Mouse (Mus musculus) limb, embryonic 11.5 days (tissue): ENCODE results near the gene Map3k3. TPM values are rescaled to one million over a fixed set of nuclear protein-coding genes. Genes with fewer than 3 reads are reported as not detected.

ENCODE experiments used
- ATAC-seq: fragments of 200-750 bp; cut with Nextera tagmentation; 2 replicates; pipeline ENCODE4 v1.8.0; 2017; ENCODE audit warnings: low read depth; ENCODE audit not compliant: insufficient number of reproducible peaks, low FRiP score, low TSS enrichment
- DNase-seq: peaks from one replicate; pipeline ENCODE4 v3.0.0-alpha.2; 2015; ENCODE audit warnings: low spot score
- H3K27ac ChIP-seq: fragments of 300-500 bp; sonication (generic); replicated peaks from 2 replicates; pipeline ENCODE4 v1.5.1; 2014; ENCODE audit warnings: low read depth, mild to moderate bottlenecking, low read length
- H3K27me3 ChIP-seq: fragments of 300-500 bp; sonication (generic); 2 replicates; pipeline ENCODE4 v1.6.1; 2014; ENCODE audit warnings: mild to moderate bottlenecking, low read length, mixed read lengths; ENCODE audit not compliant: control insufficient read depth, insufficient read depth
- H3K36me3 ChIP-seq: fragments of 300-500 bp; sonication (generic); 2 replicates; pipeline ENCODE4 v1.6.1; 2014; ENCODE audit warnings: mild to moderate bottlenecking, low read length, moderate library complexity, mixed read lengths; ENCODE audit not compliant: control insufficient read depth, insufficient read depth
- H3K4me1 ChIP-seq: fragments of 300-500 bp; sonication (generic); 2 replicates; pipeline ENCODE4 v1.6.1; 2014; ENCODE audit warnings: low read length, mixed read lengths; ENCODE audit not compliant: control insufficient read depth, insufficient read depth
- H3K4me2 ChIP-seq: fragments of 300-500 bp; sonication (generic); 2 replicates; pipeline ENCODE4 v1.6.1; 2014; ENCODE audit warnings: low read depth, mild to moderate bottlenecking, moderate library complexity; ENCODE audit not compliant: severe bottlenecking
- H3K4me3 ChIP-seq: fragments of 300-500 bp; sonication (generic); 2 replicates; pipeline ENCODE4 v1.5.1; 2014; ENCODE audit warnings: low read depth, low read length
- H3K9ac ChIP-seq: fragments of 300-500 bp; sonication (generic); 2 replicates; pipeline ENCODE4 v1.6.1; 2014; ENCODE audit warnings: mild to moderate bottlenecking, low read length
- H3K9me3 ChIP-seq: fragments of 300-500 bp; sonication (generic); 2 replicates; pipeline ENCODE4 v1.6.1; 2016; ENCODE audit warnings: low read length; ENCODE audit not compliant: control insufficient read depth
- WGBS: fragments of 180-500 bp; shearing (Covaris S2); extraction: QIAGEN DNeasy Blood & Tissue Kit; methylation state at CpG from one replicate; pipeline ENCODE4 v1.1.7; 2014; 5-methylcytosine and 5-hydroxymethylcytosine counted together
- polyA plus RNA-seq: library from polyadenylated mRNA; unstranded; fragments of >200 nt; fragmentation: Nextera tagmentation; extraction: Ambion mirVana; gene quantifications from 2 replicates; pipeline ENCODE4 v1.2.1, GENCODE M21; 2014

The Map3k3 gene
- polyA plus RNA-seq, 1 experiment from 2014 or later, result 20.9 TPM

- DNase-seq (no peak), ATAC-seq (no peak)
- H3K4me2 ChIP-seq, result no peak within 1 kb of the TSS
- H3K9ac ChIP-seq, result no peak within 1 kb of the TSS
- no peaks in the 10 kb centered on the region for H3K9me3 ChIP-seq
- no peak within 1 kb of the TSS for H3K27ac ChIP-seq
- 92% methylated on average over 5 of the region's 5 CpGs for WGBS
- H3K27me3 ChIP-seq, result no peaks in the 10 kb centered on the region
- H3K4me3 ChIP-seq, result no peak within 1 kb of the TSS
- peaks cover 19% of the 10 kb centered on the region; the same call in 1 of the 2 replicates for H3K36me3 ChIP-seq
- no peaks in the 10 kb centered on the region for H3K4me1 ChIP-seq
Observed at GRCm38 (mm10) chr11:106202123-106202465, 117.7 kb downstream of the Map3k3 start, which contains the start of gene Strada. Gene Strada, minus strand, starts transcription at chr11:106202168.

Other genes starting within 250 kb of the Map3k3 start
- 8.7 and 9.2 TPM in 2 replicates for gene Cyb561, start 131.3 kb upstream of the Map3k3 start, polyA plus RNA-seq
- gene Ace, start 116.7 kb upstream of the Map3k3 start, polyA plus RNA-seq, result 0.09 and 0.15 TPM in 2 replicates
- not detected in 2 replicates for gene Ace3, start 89.9 kb upstream of the Map3k3 start, polyA plus RNA-seq
- 0.14 and 0.39 TPM in 2 replicates for gene Kcnh6, start 76.5 kb upstream of the Map3k3 start, polyA plus RNA-seq
- gene Dcaf7, start 47.7 kb upstream of the Map3k3 start, polyA plus RNA-seq, result 75.3 and 82.5 TPM in 2 replicates
- 10.3 and 12.9 TPM in 2 replicates for gene Taco1, start 18.6 kb upstream of the Map3k3 start, polyA plus RNA-seq
- 0.64 TPM in 1 of 2 replicates, not detected in the other for gene Gm10840, start 76.2 kb downstream of the Map3k3 start, polyA plus RNA-seq
- gene Limd2, start 76.2 kb downstream of the Map3k3 start, polyA plus RNA-seq, result 516 and 591 TPM in 2 replicates
- 36.7 and 40.0 TPM in 2 replicates for gene Strada, start 117.6 kb downstream of the Map3k3 start, polyA plus RNA-seq
- gene Ccdc47, start 131.7 kb downstream of the Map3k3 start, polyA plus RNA-seq, result 53.5 and 68.1 TPM in 2 replicates
- 96.6 and 110 TPM in 2 replicates for gene Ddx42, start 132.3 kb downstream of the Map3k3 start, polyA plus RNA-seq
- gene Ftsj3, start 171.5 kb downstream of the Map3k3 start, polyA plus RNA-seq, result 72.6 and 74.9 TPM in 2 replicates
- 380 and 388 TPM in 2 replicates for gene Psmc5, start 171.5 kb downstream of the Map3k3 start, polyA plus RNA-seq
- gene Smarcd2, start 188.4 kb downstream of the Map3k3 start, polyA plus RNA-seq, result 82.6 and 84.8 TPM in 2 replicates
- gene Tcam1, start 192.1 kb downstream of the Map3k3 start, polyA plus RNA-seq, result 0.09 and 0.29 TPM in 2 replicates
- not detected in 2 replicates for gene Gh, start 217.3 kb downstream of the Map3k3 start, polyA plus RNA-seq
- gene Cd79b, start 230.1 kb downstream of the Map3k3 start, polyA plus RNA-seq, result 2.1 and 2.3 TPM in 2 replicates